9 mouse cellular contexts compared by ENCODE assay signal in the genomic region with DNA sequence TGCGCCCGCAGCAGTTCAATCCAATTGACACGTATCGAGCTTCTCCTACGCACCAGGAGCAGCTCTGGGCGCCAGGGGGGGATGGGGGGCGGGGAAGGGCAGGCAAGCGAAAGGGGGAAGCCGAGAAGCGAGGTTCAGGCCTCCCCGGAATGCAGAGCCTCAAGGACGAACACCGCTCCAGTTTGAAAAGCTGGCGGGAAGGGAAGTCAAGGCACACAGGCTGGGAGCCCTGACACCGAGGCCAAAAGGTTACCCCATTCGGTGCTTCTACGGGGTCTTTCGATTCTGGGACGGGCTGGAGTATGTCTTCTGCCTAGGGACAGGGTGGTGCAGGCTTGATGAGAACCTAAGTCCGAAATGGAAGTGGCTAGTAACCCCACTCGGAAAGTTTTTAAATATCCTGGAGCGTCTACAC.
DNase-seq lines count a peak whose midpoint lies in the region; ATAC-seq and TF ChIP-seq lines count a peak whose summit lies in the region.
"Had no signal": no experiment of that assay in that cellular context is flagged by ENCODE, and none has a peak within 500 bp of the region (broad histone marks: within the 10 kb centered on the region; RNA-seq: fewer than 3 reads in every experiment).

No protein-coding gene starts in this region.

- TF ChIP-seq POLR2A in ES-Bruce4 (IDR thresholded peaks at IDR 0.05; ENCODE audit: insufficient read depth, low read length) = no peak

- H3K4me3 ChIP-seq in heart, embryonic 16.5 days (ENCODE audit: low read length) = peak overlapping the region; percentile 71
- H3K4me3 ChIP-seq in ES-Bruce4 (ENCODE audit: low read depth, low read length) = peak overlapping the region; percentile 27; the same call in 1 of the 2 replicates
- peak overlapping the region; percentile 52; the same call in 1 of the 2 replicates for H3K4me3 ChIP-seq in forebrain, postnatal 0 days (ENCODE audit: low read depth, low read length)
- H3K4me3 ChIP-seq in liver, embryonic 16.5 days (ENCODE audit: low read depth, low read length) = no peak overlapping the region

- peak overlapping the region; percentile 84 for H3K9ac ChIP-seq in heart, embryonic 16.5 days (ENCODE audit: low read length)
- H3K9ac ChIP-seq in ES-Bruce4 (ENCODE audit: low read depth, poor library complexity, severe bottlenecking) = no peak overlapping the region
- H3K9ac ChIP-seq in forebrain, postnatal 0 days = no peak overlapping the region
- H3K9ac ChIP-seq in liver, embryonic 16.5 days (ENCODE audit: low read depth, low read length) = no peak overlapping the region

- H3K4me1 ChIP-seq in heart, embryonic 16.5 days (ENCODE audit: control insufficient read depth, insufficient read depth, low read length) = peaks cover 19% of the 10 kb centered on the region
- no peaks in the 10 kb centered on the region for H3K4me1 ChIP-seq in ES-Bruce4 (ENCODE audit: control insufficient read depth, insufficient read depth, low read length)
- H3K4me1 ChIP-seq in forebrain, postnatal 0 days (ENCODE audit: insufficient read depth) = no peaks in the 10 kb centered on the region
- H3K4me1 ChIP-seq in liver, embryonic 16.5 days (ENCODE audit: control insufficient read depth, low read depth, low read length) = peaks cover 39% of the 10 kb centered on the region

- peaks cover 68% of the 10 kb centered on the region for H3K27me3 ChIP-seq in heart, embryonic 16.5 days (ENCODE audit: control insufficient read depth, insufficient read depth, low read length)
- peaks cover 32% of the 10 kb centered on the region for H3K27me3 ChIP-seq in ES-Bruce4 (ENCODE audit: control insufficient read depth, insufficient read depth, low read length, poor library complexity, severe bottlenecking)
- peaks cover 2% of the 10 kb centered on the region; the same call in 1 of the 2 replicates for H3K27me3 ChIP-seq in forebrain, postnatal 0 days (ENCODE audit: insufficient read depth, low read length)
- peaks cover 94% of the 10 kb centered on the region for H3K27me3 ChIP-seq in liver, embryonic 16.5 days (ENCODE audit: control insufficient read depth, insufficient read depth, low read depth, low read length)

- 22% methylated on average over 22 of the region's 22 CpGs for WGBS in heart, embryonic 16.5 days
- 21% methylated on average over 22 of the region's 22 CpGs for WGBS in forebrain, postnatal 0 days
- 8% methylated on average over 22 of the region's 22 CpGs for WGBS in liver, embryonic 16.5 days (ENCODE audit: insufficient replicate concordance)

- H3K4me2 ChIP-seq in heart, embryonic 16.5 days (ENCODE audit: low read depth, low read length) = peak overlapping the region; percentile 85
- peak overlapping the region; percentile 68 for H3K4me2 ChIP-seq in forebrain, postnatal 0 days (ENCODE audit: low read depth)
- H3K4me2 ChIP-seq in liver, embryonic 16.5 days (ENCODE audit: low read depth, low read length) = peak overlapping the region; percentile 90

- TF ChIP-seq CTCF in ES-Bruce4 (IDR thresholded peaks at IDR 0.05; ENCODE audit: low read depth, low read length) = no peak
- TF ChIP-seq CTCF in forebrain, postnatal 0 days (IDR thresholded peaks at IDR 0.05; ENCODE audit: low read depth) = no peak

- H3K27ac ChIP-seq in heart, embryonic 16.5 days (ENCODE audit: low read length) = no peak overlapping the region
- no peak overlapping the region for H3K27ac ChIP-seq in ES-Bruce4 (ENCODE audit: insufficient read depth, low read length)
- no peak overlapping the region for H3K27ac ChIP-seq in forebrain, postnatal 0 days (ENCODE audit: low read depth, low read length)
- H3K27ac ChIP-seq in liver, embryonic 16.5 days (ENCODE audit: low read length) = no peak overlapping the region

- TF ChIP-seq EP300 in ES-Bruce4 (IDR thresholded peaks at IDR 0.05; ENCODE audit: insufficient read depth, low read depth, low read length) = no peak

- DNase-seq in heart, postnatal 4 days = no peak
- DNase-seq in forebrain, postnatal 0 days = no peak
- DNase-seq in MN1 (ENCODE audit: low spot score) = no peak
- no peak for DNase-seq in T-cell, adult 2 months (ENCODE audit: low spot score)
- DNase-seq in layer of hippocampus, postnatal 14 days (ENCODE audit: low spot score in 2 of 2) = no peak

- H3K36me3 ChIP-seq in heart, embryonic 16.5 days (ENCODE audit: control insufficient read depth, insufficient read depth) = no peaks in the 10 kb centered on the region
- H3K36me3 ChIP-seq in ES-Bruce4 (ENCODE audit: control insufficient read depth, insufficient read depth, low read length, poor library complexity, severe bottlenecking) = no peaks in the 10 kb centered on the region
- H3K36me3 ChIP-seq in forebrain, postnatal 0 days (ENCODE audit: insufficient read depth) = no peaks in the 10 kb centered on the region
- H3K36me3 ChIP-seq in liver, embryonic 16.5 days (ENCODE audit: control insufficient read depth, insufficient read depth) = no peaks in the 10 kb centered on the region

- H3K9me3 ChIP-seq in heart, embryonic 16.5 days (replicated peaks; ENCODE audit: control insufficient read depth, low read length) = no peaks in the 10 kb centered on the region
- no peaks in the 10 kb centered on the region for H3K9me3 ChIP-seq in ES-Bruce4 (replicated peaks; ENCODE audit: control insufficient read depth, insufficient read depth, low read length, poor library complexity, severe bottlenecking)
- H3K9me3 ChIP-seq in forebrain, postnatal 0 days (ENCODE audit: low read length) = no peaks in the 10 kb centered on the region
- H3K9me3 ChIP-seq in liver, embryonic 16.5 days (replicated peaks; ENCODE audit: control insufficient read depth, low read length) = no peaks in the 10 kb centered on the region

- ATAC-seq in heart, embryonic 16.5 days (replicated peaks; ENCODE audit: extremely low read depth, insufficient read depth, low FRiP score) = no peak
- ATAC-seq in forebrain, postnatal 0 days = no peak
- ATAC-seq in liver, embryonic 16.5 days (ENCODE audit: low read depth) = no peak
- ATAC-seq: Patski had no signal
